Mouse (Mus musculus): ENCODE measurements around the gene Hmgcl.
"Not testable (repeated sequence)": the region's sequence is repeated elsewhere in the genome, so short reads cannot be mapped to it uniquely, and the experiment has no call there.

Hmgcl gene

DNA sequence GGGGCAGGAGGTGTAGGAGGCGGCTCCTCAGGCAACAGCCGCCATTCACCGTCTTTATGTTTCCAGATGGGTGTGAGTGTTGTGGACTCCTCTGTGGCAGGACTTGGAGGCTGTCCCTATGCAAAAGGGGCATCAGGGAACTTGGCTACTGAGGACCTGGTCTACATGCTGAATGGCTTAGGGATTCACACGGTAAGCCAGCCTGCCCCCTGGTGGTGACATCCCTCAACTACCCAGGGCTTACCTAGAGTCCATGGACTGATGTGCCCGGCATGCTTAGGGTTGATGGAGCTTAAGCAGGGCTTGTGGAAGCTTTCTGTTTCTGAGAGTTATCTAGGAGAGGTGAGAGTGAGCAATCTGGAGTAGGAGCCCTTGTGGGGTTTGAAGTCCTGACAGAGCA is 14.5 kb downstream of the Hmgcl start:
- DNase-seq (ENCODE audit: low spot score in 2 of 2): peak; percentile 66 to 86

DNA sequence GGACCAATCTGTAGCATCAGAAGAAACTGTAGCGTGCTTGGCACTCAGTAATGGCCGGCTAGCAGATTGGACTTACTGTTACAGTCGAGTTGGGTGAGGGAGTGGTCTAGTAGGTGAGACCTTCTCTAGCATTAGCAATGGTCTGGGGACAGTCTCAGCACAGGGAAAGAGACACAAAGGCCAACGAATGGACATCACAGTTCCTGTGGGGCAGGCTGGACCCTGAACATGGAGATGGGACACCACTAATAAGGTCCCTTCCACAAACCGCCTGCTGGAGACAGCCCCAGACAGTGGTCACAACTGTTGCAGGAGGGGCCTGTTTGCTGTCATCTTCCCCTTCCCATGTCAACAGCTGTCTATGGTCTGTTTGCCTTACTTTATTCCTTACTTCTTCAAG is 15.5 kb downstream of the Hmgcl start:
- no peak for DNase-seq (ENCODE audit: low spot score in 2 of 2)

DNA sequence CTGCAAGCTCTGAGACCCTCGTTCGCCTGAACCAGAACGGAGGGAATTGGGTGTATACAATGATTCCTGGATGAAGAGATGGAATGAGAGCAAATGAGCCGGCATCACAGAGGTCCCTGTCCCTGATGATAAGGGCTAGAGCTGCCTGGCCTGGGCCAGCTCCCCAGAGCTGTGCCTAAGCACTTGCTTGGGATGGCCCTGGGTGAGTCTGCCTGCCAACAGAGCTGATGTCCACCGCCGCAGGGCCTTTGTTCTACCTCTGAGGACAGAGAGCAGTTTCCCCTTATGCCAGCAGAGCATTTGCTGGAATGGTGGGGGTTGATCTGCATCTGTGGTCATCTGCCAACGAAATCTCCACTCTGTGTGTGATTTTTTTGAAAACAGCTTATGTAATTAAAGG is 15.9 kb downstream of the Hmgcl start:
- no peak for DNase-seq (ENCODE audit: low spot score in 2 of 2)

DNA sequence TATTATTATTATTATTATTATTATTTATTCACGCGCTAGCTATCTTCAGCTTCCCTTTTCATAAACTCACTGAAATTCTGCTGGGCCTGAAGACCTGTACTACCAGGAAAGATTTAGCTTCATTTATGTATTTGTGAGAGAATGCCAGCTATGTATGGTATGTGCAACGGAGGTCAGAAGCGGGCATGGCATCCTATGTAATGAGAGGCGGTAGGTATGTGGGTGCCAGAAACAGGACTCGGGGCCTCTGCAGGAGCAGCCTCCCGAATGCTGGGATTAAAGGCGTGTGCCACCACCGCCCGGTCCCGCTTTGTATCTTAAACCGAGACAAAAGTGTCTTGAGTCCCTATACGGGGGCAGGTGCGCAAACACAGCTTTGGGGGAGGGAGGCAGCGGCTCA is 16.7 kb downstream of the Hmgcl start:
- no peak for DNase-seq (ENCODE audit: low spot score in 2 of 2)

DNA sequence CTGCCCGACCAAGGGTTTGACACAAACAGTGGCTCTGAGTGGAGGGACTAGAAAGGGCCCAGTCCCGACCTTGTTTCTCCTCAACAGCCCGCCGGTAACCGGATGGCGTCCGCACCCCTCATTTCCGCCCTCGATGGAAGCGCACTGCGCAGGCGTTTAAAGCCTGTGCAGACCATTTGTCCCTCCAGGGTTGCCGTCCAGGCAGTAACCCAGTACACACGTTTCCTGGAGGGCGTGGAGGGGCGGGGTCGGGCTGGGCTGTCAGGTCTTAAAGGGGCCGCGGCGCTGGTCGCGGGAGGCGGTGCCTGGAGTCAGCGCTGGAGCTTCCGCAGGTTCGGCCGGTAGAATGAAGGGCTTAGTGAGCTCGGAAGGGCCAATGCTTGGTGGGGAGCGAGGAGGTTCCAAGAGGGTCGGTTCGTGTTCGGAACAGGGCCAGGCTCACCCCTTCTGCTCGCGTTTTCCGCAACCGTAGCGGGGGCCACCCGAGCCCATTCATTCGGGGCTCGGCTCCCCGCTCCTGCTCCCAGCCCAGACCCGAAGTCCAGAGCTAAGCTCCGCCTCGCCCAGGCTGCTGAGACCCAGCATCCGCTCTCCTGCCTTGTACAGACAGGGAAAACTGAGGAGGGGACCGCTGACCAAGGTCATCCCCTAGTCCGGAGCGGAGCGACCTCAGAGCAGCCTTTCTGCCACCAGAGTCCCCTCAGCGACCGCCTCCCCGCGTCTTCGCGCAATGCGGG is 17.4 kb downstream of the Hmgcl start, which contains the start of gene Gale:
TSS of gene Gale (plus strand) at position 271 of the 737 bp plus-strand sequence.
- peak; percentile 92 to 93 for DNase-seq (ENCODE audit: low spot score in 2 of 2)

DNA sequence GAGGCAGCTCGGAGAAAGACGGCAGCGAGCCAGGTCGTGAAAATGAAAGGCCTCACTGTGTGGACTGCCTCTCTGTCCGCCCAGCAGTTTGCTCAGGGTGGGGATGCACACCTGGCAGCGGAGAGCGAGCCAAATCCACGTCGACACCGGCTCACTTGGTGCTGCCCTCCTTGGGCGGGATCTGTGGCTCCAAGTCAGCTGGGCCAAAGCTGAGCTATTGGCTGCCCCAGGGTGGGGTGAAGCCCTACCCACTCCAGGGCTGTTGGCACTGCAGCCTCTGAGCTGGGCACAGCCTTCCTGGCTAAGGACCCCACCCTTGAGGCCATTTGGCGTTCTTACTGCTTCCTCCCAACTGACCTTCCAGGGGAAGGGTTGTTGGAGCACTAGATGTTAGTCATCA is 18.2 kb downstream of the Hmgcl start:
- DNase-seq (ENCODE audit: low spot score in 2 of 2): peak in 1 of 2 experiments; percentile 30

DNA sequence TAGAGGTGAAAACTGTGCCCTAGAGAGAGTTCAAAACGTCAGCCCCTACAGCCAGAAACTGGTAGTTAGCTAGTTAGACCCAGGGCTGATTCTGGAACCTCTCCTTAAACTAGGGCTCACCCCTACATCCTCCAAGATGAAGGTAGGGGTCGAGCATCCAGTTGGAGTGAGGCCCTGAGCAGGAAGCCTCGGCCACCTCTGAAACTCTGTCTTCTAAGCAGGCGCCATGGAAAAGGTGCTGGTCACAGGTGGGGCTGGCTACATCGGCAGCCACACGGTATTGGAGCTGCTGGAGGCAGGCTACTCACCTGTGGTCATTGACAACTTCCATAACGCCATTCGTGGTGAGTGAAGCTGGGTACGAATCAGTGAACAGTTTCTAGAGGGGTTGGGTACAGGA is 18.9 kb downstream of the Hmgcl start:
- no peak for DNase-seq (ENCODE audit: low spot score in 2 of 2)

DNA sequence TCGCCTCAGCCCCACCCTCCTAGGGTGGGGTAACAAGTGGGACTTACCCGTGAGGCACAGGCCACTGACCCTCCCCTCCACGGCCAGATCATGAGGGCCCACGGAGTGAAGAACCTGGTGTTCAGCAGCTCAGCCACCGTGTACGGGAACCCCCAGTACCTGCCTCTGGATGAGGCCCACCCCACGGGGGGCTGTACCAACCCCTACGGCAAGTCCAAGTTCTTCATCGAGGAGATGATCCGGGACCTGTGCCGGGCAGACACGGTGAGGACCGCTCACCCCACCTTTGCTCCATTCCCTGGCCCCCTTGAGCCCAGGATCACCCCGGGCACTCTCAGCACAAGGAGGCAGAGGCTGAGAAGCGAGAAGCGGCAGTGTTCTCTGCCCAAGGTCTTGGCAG is 20.0 kb downstream of the Hmgcl start:
- DNase-seq (ENCODE audit: low spot score in 2 of 2): no peak

DNA sequence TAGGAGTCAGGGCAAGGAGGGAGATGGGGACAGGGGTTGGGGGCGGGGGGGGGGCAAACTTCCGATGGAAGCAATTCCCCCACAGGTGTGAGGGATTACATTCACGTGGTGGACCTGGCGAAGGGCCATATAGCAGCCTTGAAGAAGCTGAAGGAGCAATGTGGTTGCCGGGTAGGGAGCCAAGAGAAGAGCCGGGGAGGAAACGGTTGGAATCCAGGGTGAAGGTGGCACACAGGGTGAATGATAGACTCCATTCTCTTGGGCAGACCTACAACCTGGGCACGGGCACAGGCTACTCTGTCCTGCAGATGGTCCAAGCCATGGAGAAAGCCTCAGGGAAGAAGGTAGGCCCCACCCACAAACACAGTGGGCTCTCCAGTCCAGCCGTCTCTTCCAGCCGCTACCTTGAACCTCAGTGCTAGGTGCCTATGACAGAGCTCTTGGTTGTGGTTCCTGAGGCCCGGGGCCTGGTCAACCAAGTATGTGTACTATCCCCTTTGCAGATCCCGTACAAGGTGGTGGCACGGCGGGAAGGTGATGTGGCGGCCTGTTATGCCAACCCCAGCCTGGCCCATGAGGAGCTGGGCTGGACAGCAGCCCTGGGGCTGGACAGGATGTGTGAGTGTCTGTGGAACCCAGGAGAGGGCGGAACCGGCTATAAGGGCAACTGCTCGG is 21.0 kb downstream of the Hmgcl start:
- no peak for DNase-seq (ENCODE audit: low spot score in 2 of 2)

DNA sequence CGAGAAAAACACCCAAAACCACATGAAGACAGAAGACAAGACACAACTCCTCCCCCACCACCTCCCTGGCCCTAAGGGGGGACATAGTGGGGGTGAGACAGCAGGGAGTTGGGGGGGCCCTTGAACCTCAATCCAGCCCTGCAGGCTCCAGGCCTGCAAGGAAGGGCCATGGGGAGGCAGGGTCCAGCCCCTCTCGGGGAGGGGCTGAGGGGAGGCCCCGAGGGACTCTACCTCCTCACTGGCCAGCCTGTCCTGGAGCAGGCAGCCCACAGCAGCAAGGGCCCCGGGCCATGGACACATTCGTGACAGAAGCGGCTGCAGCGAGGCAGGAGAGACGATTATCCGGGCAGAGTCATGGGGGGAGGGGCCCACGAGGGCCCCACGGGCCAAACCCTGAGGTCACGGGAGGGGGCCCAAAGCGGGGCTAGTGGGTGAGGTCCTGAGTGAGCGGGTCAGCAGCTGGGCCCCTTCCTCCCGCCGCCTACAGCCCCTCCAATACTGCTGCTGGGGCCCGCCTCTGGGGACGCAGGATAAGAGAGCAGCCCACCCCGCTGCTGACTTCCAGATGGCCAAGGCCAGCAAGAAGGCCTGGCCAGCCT is 22.1 kb downstream of the Hmgcl start:
- no peak for DNase-seq (ENCODE audit: low spot score in 2 of 2)

DNA sequence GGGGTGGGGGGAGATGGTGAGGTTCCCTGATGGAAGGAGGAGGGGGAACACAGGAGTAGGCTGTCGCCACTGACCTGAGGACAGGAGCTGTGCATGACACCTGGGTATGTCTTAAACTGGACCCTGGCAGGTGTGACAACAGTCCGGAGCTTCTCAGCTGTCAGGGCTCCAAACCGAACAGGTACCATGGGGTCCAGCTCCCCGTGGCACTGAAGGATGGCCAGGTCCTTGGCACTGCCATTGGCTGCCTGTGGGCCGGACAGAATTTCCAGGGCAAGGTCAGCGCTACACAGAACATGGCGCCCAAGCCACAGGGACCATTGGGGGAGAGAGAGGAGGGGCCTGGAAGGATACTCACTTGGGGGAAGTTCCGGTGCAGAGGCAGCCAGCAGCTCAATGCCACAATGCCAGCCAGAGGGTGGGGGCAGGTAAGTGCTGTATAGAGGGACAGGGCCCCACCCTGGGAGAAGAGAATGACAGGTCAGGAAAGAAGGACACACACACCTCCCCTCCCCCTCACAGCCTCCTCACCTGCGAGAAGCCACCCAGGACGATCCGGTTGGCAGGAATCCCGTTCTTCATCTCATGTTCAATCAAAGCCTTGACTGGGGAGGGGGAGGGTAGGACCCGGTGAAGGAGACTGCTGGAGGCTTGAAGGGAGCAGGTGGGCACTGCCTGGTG is 23.0 kb downstream of the Hmgcl start:
- no peak for DNase-seq (ENCODE audit: low spot score in 2 of 2)

DNA sequence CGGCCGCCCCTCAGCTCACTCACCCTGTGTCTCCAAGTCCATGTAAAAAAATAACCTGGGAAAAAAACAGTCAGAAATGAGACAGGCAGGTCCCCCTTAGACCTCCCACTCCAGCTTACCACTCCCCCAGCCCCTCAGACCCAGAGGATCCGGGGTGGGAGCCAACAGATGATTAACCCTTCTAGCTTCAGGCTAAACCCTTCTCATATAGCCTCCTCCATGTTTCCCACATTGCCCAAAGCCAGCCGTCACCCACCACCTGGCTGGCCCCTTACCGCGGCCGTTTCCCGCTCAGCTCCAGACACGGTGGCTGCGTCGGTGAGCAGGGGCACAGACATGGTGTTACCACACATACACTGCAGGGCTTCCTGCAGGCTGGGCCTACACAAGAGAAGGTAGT is 24.3 kb downstream of the Hmgcl start:
- no peak for DNase-seq (ENCODE audit: low spot score in 2 of 2)

DNA sequence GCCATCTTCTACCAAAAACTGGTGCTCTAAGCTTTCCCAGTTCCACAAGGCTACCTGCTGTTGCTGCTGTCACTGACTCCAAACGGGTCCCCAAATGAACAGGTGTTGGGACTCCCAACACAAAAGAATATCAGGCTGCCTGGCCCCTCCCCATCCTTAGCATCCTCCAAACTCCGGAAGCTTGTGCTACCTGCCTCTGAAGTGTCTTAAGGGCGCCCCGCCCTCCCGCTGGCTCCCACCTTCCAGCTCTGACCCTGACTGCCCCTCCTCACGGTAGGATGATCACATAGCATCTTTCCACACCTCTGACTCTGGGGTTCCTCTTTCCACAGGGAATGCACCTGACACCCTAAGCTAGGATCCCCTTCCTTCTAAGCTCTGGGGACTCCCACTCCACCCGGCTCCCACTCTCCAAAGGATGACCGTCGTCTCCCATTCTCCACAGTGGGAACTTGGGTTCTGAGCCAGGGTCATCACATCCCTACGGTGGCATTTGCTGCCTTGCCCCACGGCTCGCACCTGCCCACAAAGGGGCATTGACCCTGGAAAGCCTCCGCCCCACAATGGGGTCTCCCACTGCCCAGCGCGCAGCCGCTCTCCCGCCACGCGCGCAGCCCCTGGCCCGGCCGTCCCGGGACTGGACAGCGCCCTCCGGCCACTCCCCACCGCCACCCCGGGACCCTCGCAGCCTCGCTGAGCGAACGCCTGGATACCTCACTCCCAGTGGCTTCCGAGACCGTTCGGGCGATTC is 25.7 kb downstream of the Hmgcl start:
- DNase-seq (ENCODE audit: low spot score in 2 of 2): peak; percentile 44 to 46

DNA sequence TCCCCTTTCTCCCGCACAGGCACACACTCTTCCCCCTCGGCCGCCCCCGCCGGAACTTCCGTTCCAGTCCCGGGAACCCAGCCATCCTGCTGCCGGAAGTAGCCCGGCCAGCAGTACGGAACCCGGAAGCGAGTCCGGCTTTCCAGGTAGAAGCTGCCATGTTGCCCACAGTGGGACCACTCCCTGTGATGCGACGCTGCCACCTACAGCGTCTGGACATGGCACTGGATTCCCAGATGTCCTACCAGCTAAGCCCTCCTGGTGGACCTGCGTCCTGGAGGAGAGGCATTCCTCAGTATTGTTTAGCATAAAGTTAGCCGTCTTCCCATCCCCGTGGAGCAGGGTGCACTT is 26.3 kb downstream of the Hmgcl start, which contains the start of gene Lypla2:
TSS of gene Lypla2 (minus strand) at position 71 of the 351 bp plus-strand sequence.
- DNase-seq (ENCODE audit: low spot score in 2 of 2): peak; percentile 65 to 72

DNA sequence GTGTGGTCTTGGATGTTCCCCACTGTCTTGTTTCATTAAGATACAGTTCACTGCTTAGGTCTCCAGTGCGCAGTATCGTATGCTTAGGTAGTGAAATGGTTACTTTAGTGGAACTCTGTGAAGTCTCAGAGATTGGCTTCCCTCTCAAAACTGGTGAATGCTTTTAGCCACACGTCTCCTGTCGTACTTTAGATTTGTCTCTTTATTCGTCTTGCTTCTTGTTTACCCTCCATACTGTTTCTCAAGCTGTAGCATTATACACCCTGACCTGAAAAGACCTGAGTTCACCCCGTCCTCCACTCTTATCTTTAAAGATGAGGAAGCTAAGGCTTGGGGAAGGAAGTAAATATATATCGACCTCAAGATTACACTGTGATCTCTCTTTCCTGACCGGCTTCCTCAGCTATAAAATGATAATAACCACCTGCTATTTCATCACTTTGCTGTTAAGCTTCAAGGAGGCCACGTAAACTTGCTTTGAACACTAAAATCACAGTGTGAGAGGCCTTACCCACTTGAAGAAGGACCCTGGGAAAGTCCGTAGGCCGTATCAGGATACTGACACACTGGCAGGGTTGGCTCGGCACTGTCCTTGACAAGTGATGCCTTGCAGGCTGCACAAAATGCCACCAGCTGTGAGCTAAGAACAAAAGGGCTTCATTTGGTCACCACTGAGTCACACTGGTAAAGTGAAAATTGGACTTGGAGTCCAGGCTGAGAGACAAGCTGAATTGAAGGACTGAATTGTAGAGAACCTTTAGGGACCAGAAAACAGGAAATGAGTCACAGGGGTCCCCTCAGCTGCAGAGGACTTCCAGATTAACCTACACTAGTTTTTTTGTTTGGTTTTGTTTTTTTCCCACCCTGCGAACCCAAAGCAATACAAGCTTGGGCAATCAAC is 26.9 kb downstream of the Hmgcl start:
- DNase-seq (ENCODE audit: low spot score in 2 of 2): no peak

DNA sequence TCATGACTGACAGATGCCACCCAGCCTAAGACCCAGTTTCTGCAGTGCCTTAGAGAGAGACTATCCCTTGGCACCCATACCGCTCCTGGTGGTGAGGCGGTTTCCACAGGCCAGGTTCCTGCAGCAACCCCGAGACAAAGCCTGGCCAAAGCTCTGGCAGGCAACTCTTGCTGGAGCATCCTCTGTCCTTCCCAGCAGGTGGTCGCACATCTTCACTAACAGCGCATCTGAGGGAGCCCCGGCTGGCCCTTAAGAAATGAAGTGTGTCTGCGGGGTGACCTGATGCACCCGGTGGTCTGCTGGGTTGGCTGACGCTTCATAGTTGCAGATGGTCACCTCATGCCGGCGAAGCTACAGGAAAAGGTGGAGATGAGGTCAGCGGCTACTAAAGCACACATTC is 29.9 kb downstream of the Hmgcl start:
- no peak for DNase-seq (ENCODE audit: low spot score in 2 of 2)

DNA sequence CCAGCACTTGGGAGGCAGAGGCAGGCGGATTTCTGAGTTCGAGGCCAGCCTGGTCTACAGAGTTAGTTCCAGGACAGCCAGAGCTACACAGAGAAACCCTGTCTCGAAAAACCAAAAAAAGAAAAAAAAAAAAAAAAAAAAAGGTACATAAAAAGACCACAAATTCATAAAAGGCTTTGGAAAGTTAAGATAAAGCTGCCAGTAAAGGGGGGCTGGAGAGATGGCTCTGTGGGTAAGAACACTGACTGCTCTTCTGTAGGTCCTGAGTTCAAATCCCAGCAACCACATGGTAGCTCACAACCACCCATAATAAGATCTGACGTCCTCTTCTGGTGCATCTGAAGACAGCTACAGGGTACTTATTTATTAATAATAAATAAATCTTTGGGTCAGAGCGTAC is 34.0 kb downstream of the Hmgcl start:
- DNase-seq (ENCODE audit: low spot score in 2 of 2): not testable (repeated sequence)

DNA sequence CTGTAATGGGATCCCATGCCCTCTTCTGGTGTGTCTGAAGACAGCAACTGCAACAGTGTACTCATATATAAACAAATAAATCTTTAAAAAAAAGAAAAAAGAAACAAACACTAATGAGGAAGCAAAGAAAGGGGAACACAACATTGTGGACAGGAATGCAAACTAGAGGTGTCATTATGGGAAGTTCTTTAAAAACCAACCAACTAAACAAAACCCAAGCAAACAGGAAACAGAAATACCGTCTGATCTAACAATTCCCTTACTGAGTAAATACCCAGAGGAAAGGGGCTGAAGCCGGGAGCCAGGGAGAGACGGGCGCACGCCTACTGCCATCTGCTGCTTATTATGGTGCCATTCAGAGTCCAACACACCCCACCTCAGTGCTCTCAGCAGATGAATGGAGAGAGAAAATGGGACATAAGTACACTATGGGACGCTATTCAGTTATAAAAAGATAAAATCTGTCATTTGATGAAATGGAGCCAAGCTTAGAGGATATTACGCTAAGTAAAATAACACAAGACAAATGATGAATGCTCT is 35.3 kb downstream of the Hmgcl start:
- no peak for DNase-seq (ENCODE audit: low spot score in 2 of 2)

DNA sequence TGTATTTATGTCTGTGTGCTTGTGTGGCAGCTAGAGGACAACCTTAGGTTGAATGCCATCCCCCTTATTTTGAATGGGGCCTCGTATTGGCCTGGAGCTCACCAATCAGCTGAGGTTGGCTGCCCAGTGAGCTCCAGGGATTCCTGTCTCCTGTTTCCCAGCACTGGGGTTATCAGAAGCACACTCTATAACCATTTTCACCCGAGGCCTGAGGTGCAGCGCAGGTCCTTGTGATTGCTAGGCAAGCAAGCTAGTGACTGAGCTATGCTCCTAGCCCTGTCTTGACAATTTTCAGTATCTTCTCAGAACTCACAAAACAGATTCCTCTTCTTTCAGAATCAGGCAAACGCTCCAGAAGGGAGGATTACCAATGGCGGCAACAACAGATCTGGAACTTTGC is 38.3 kb downstream of the Hmgcl start:
- no peak for DNase-seq (ENCODE audit: low spot score in 2 of 2)

DNA sequence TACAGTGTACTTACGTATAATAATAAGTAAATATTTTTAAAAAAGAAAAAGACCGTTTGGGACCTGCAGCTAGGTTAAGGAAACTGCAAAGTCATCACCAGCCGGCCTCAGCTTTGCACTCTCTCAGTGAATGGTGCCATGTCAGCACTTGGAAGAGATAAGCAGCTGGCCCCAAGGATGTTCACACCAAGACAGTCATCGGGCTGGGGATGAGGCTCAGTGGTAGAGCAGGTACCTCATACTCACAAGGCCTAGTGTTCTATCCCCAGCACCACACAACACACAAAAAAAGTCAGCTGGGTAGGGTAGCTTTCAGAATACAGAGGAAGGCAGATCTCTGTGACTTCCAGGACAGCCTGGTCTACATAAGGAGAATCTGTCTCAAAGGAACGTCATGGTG is 38.9 kb downstream of the Hmgcl start:
- no peak for DNase-seq (ENCODE audit: low spot score in 2 of 2)
